Mouse (Mus musculus): Measurements from ENCODE around the gene Faah. TPM values are rescaled to one million over a fixed set of nuclear protein-coding genes. Genes with fewer than 3 reads are reported as not detected.

Faah gene
- polyA plus RNA-seq, 1 experiment from 2014 or later = 0.58 TPM

DNA sequence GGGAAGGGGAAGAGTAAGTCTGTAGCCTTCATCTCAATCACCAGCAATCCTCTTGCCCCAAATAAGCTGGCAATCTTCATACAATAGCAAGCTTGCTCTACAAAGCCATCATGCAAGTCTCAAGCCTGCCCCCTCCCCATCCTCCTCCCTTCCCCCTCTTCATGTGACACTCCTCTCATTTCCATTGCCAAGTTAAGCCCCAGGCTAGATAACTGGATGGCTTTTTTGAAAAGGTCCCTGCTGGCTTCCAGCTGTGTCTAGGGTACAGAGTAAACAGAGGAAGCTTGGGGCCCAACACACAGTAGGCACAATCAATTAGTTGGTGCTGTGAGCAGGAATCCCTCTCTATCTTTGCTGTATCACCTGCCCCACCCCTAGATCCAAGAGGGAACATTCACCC lies 58.2 kb downstream of the Faah start:
- no peak for DNase-seq (ENCODE audit: low spot score)
- Histone ChIP-seq H3K4me1 (peaks cover 34% of the 10 kb centered on the region), H3K9me3 (replicated peaks) (no peaks in the 10 kb centered on the region), H3K4me3 (no peak overlapping the region), H3K27me3 (ENCODE audit: low read depth, poor library complexity, severe bottlenecking) (peaks cover 100% of the 10 kb centered on the region), H3K27ac (no peak overlapping the region), H3K36me3 (no peaks in the 10 kb centered on the region)

DNA sequence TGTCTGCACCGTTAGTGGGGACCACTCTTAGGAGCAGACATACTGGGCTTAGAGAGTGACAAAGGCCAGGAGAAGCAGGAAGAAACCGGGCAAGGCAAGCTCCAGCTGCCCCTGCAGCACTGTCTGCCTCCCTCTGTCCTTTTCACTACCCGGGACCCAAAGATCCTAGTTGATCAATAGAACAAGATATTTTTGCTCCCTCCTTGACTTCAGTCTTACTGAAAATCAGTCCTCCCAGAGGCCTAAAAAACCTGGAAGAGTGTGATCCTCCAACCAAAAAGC lies 62.3 kb downstream of the Faah start:
- peak overlapping the region; percentile 3; the same call in 1 of the 2 replicates for H3K4me3 ChIP-seq
- H3K9me3 ChIP-seq (replicated peaks) = no peaks in the 10 kb centered on the region
- H3K4me1 ChIP-seq = peaks cover 7% of the 10 kb centered on the region
- no peak for DNase-seq (ENCODE audit: low spot score)
- H3K27ac ChIP-seq = no peak overlapping the region
- no peaks in the 10 kb centered on the region for H3K36me3 ChIP-seq
- WGBS = 9% methylated on average over 3 of the region's 3 CpGs
- H3K27me3 ChIP-seq (ENCODE audit: low read depth, poor library complexity, severe bottlenecking) = peaks cover 100% of the 10 kb centered on the region

DNA sequence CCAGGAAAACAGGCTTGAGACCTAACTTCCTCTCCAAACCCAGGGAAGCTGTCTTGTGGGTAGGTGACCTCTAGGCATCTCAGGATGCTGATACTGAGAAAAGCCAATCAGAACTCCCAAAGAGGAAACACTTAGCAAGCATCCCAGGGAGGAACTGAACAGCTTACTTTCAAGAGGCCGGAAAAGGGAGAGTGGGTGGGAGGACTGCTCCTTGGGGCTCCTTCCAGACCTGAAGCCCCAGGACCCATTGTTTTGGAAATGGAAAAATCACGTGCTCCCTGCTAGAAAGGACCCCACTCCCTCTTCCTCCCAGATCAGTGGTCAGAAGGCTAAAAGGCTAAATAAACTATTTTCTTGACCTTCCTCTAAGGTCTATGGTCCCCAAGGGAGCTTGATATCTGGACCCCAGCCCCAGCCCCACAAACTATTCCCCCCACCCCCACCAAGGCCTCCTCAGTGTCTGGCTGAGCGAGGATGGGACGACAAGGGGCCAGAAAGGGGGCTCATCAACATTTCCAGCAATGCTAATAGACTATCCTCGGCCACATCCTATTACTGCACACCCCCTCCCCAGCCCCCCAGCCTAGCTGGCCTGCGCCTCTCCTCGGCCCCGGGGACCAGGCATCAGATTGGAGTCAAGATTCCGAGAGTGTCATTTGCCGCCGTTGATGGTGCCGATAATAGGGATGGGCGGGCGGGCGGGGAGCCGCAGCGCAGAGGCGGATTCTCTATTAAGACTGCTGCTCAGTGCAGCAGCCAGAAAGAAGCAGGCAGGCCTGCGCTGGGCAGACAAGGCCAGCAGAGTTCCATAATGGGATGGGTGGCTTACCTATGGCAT lies 62.9 kb downstream of the Faah start:
- H3K4me1 ChIP-seq = peaks cover 7% of the 10 kb centered on the region
- H3K4me3 ChIP-seq = peak overlapping the region; percentile 3; the same call in 1 of the 2 replicates
- H3K9me3 ChIP-seq (replicated peaks) = no peaks in the 10 kb centered on the region
- no peak overlapping the region for H3K27ac ChIP-seq
- WGBS = 3% methylated on average over 19 of the region's 19 CpGs
- peaks cover 100% of the 10 kb centered on the region for H3K27me3 ChIP-seq (ENCODE audit: low read depth, poor library complexity, severe bottlenecking)
- H3K36me3 ChIP-seq = no peaks in the 10 kb centered on the region
- no peak for DNase-seq (ENCODE audit: low spot score)

DNA sequence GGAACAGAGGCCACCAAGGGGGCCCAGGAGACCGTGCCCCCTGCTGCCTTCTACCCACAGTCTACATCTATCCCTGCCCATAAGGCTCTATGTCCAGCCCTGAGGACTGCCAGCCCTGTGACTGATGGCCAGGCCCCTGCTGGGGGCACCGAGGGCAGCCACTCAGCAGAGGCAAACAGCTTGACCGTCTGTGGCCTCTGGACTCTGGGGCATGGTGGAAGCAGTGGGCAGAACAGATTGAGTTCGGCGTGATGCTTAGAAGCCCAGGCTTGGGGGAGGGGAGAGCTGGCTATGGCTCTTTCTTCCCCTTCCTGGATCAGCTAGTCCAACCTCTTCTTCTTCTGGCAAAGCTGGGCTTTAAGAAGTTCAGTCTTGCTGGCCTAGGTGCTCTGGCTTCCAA lies 64.2 kb downstream of the Faah start:
- H3K27ac ChIP-seq = no peak overlapping the region

DNA sequence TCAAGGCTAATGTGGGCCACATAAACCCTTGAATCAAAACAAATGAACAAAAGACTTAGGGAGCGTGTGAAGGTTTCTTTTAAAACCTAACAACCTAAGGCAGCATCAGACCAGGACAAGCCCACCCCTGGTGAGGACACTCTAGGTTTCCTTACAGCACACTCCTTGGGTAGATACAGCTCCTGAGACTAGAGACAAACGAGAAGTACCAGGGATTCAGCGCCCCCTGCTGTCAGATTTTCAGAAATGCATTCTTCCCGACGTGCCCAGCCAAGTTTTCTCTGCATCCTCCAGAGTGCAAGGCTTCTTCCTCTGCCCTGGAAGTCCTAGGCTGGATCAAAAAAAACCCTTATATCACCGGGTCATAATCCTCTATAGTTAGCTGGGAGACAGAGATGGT lies 65.0 kb downstream of the Faah start:
- Histone ChIP-seq H3K27ac (no peak overlapping the region), H3K27me3 (ENCODE audit: low read depth, poor library complexity, severe bottlenecking) (peaks cover 100% of the 10 kb centered on the region), H3K36me3 (no peaks in the 10 kb centered on the region), H3K4me3 (no peak overlapping the region), H3K9me3 (replicated peaks) (no peaks in the 10 kb centered on the region), H3K4me1 (peaks cover 7% of the 10 kb centered on the region)
- 14% methylated on average over 6 of the region's 6 CpGs for WGBS
- DNase-seq (ENCODE audit: low spot score) = peak; percentile 78

More for the DNA sequence above, 64.2 kb downstream of the Faah start:
- no peaks in the 10 kb centered on the region for H3K36me3 ChIP-seq
- H3K9me3 ChIP-seq (replicated peaks) = no peaks in the 10 kb centered on the region
- peaks cover 7% of the 10 kb centered on the region for H3K4me1 ChIP-seq
- WGBS = 39% methylated on average over 5 of the region's 5 CpGs
- no peak for DNase-seq (ENCODE audit: low spot score)
- no peak overlapping the region for H3K4me3 ChIP-seq
- H3K27me3 ChIP-seq (ENCODE audit: low read depth, poor library complexity, severe bottlenecking) = peaks cover 100% of the 10 kb centered on the region

DNA sequence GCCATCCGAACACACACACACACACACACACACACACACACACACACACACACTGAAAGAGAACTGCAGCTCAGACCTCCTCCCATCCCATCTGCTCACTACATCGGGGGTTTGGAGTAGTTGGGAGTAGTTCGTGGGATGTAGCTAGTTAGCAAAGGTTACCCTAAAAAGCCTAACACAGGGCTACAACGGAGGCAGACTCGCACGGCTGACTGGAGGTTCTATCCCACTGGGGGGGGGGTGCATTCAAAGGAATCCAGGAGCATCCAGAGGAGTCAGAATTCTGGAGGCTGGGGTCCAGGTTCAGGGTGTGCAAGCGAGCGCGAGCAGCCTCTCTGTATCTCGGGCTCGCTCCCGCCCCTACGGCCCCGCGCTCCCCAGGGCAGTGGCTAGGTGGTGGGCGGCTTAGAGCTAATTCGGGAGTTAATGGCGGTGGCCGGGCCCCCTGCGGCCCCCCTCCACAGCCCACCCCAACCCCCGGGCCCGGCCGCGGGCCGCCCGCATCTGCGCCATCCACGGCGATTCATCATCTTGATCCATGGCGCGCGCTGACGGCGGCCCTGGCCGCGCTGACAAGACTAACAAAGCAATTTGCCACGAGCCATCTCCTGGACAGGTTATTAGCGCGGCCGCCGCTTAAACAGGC lies 73.9 kb downstream of the Faah start:
- peaks cover 100% of the 10 kb centered on the region for H3K27me3 ChIP-seq (ENCODE audit: low read depth, poor library complexity, severe bottlenecking)
- no peak overlapping the region for H3K27ac ChIP-seq
- H3K36me3 ChIP-seq = no peaks in the 10 kb centered on the region
- H3K4me3 ChIP-seq = peak overlapping the region; percentile 35
- WGBS = under 1% methylated on average over 41 of the region's 41 CpGs
- H3K9me3 ChIP-seq (replicated peaks) = no peaks in the 10 kb centered on the region
- no peak for DNase-seq (ENCODE audit: low spot score)
- peaks cover 26% of the 10 kb centered on the region for H3K4me1 ChIP-seq

DNA sequence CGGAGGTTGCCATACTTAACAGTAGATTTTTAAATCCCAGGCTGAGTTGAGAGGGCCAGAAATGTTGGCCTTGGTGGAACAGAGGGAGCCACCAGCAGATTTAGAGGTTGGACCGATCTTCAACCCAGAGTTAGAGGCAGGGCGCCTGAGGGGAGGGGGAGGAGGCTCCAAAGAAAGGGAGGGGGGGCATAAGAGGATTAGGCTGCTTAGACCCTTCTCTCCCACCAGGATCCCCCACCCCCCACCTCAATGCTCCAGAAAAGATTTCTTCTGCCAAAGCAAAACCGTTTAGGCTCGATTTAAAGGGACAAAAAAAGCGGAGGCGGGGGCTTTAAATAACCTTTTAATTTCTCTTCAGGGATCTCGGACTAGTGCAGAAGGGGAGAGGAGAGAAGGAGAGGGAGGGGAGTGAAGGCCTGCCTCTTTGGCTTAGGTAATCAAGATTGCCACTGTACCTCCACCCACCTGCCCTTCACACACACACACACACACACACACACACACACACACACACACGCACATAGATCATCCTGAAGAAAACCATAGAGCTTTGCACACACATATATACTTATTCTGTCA lies 76.4 kb downstream of the Faah start:
- Histone ChIP-seq H3K27ac (no peak overlapping the region), H3K27me3 (ENCODE audit: low read depth, poor library complexity, severe bottlenecking) (peaks cover 100% of the 10 kb centered on the region), H3K9me3 (replicated peaks) (no peaks in the 10 kb centered on the region), H3K4me1 (peaks cover 39% of the 10 kb centered on the region), H3K36me3 (no peaks in the 10 kb centered on the region), H3K4me3 (no peak overlapping the region)
- 6% methylated on average over 9 of the region's 9 CpGs for WGBS
- no peak for DNase-seq (ENCODE audit: low spot score)

DNA sequence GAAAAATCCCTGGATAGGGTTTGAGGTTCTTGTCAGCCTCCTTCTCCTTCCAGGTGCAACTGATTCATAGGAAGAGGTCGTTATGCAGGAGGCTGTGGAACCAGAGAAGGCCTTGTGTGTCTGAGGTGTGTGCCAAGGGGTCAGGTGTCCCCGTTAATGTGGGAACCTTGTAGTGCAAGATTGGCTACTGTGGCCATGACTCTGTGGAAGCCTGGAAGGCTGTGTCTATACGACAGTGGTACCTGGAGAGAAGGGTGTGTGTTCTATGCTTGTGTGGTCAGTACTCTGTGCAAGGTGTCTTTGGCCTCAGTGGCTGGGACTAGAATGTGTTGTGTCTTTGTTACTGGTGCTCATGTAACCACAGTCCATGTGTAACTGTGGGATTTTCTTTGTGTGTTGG lies 77.0 kb downstream of the Faah start:
- Histone ChIP-seq H3K36me3 (no peaks in the 10 kb centered on the region), H3K4me1 (peaks cover 45% of the 10 kb centered on the region), H3K27ac (no peak overlapping the region), H3K9me3 (replicated peaks) (no peaks in the 10 kb centered on the region), H3K4me3 (no peak overlapping the region), H3K27me3 (ENCODE audit: low read depth, poor library complexity, severe bottlenecking) (peaks cover 100% of the 10 kb centered on the region)
- DNase-seq (ENCODE audit: low spot score) = no peak
- WGBS = 6% methylated on average over 3 of the region's 3 CpGs

DNA sequence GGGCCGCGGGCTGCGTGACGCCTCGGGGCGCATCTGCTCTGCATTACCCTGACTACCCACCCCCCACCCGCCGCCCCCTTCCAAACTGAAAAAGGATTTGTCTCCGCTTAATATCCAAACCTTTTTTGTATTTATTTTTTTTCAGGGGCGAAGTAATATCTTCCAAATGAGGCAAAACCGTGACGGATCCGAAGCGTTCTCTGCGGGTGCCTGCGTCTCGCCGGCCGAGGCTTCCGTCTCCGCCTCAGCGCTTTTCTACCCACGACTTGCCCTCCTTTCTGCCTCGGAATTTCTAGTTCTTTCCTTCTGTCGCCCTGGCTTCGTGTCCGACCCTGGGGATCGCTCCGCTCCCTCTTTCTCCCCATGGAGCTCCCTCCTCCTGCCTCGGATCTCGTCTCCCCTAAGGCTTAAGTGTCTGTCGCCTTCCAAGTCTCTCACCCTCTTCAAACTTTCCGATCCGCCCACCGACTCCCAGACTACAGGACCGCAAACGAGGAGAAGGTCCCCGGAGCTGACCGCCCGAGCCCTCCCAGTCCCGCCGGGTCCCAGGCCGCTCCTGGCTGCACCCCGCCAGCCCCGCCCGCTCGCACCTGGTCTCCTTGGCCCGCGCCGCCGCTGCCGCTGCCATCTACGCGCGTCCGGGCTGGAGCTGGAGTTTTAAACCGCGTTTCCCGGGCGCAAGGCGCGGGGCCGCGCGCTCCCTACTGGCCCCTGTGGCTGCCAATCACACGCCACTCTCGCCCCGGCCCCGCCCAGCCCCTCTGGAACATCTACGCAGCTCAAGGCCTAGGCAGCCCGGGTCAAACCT lies 78.2 kb downstream of the Faah start, which contains the start of gene Dmbx1:
Gene Dmbx1, minus strand, starts transcription at position 632 of the 808 bp plus-strand sequence.
- peak; percentile 80 for DNase-seq (ENCODE audit: low spot score)
- H3K4me3 ChIP-seq = peak within 1 kb of the TSS; percentile 56
- H3K4me1 ChIP-seq = peaks cover 53% of the 10 kb centered on the region
- under 1% methylated on average over 71 of the region's 71 CpGs for WGBS
- no peaks in the 10 kb centered on the region for H3K36me3 ChIP-seq
- H3K27me3 ChIP-seq (ENCODE audit: low read depth, poor library complexity, severe bottlenecking) = peaks cover 100% of the 10 kb centered on the region
- no peaks in the 10 kb centered on the region for H3K9me3 ChIP-seq (replicated peaks)
- H3K27ac ChIP-seq = peak within 1 kb of the TSS; percentile 46; the same call in 1 of the 2 replicates

DNA sequence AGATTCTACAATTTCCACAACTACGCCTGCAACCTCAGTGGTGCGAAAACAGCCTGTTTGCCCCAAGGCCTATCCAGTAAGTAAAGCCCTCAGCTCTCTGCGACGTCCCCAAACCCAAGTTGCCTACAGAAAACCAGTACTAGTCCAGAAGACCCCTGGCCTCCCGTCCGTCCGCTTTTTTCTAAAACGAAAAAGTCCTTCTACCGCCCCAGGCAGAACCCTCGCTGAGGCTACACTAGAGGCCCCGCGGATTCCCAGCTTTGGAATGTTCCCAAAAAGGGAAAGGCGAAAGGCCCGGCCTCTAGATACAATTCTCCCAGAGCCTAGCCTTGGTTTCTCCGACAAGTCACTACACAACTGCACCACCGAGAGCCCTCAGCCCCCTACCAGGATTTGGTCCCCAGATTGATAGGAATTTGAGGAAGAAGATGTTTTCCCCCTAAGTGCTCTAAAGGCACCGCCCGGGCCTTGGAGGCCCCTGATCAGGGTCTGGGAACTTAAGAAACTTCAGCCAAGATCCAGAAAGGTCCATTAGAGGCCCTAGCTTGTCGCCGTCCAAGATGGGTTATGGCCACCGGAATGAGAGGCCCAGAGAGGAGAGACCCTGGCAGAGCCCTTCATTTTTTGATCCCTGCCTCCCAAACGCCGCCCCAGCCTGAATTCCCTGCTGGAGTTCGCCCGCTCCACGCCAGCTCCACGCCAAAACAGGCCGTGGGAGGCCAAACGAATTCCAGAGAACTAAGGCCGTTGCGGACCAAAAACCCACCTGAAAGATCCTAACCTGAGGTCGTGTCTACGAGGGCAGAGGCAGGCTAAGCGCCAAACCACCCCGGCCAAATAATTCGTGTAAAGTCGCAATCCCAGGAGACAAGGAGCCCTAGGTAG lies 79.2 kb downstream of the Faah start:
- Histone ChIP-seq H3K9me3 (replicated peaks) (no peaks in the 10 kb centered on the region), H3K4me1 (peaks cover 46% of the 10 kb centered on the region), H3K27ac (no peak overlapping the region), H3K27me3 (ENCODE audit: low read depth, poor library complexity, severe bottlenecking) (peaks cover 100% of the 10 kb centered on the region), H3K4me3 (peak overlapping the region; percentile 56), H3K36me3 (no peaks in the 10 kb centered on the region)
- under 1% methylated on average over 37 of the region's 37 CpGs for whole genome bisulfite sequencing
- DNase-seq (ENCODE audit: low spot score) = peak; percentile 74

DNA sequence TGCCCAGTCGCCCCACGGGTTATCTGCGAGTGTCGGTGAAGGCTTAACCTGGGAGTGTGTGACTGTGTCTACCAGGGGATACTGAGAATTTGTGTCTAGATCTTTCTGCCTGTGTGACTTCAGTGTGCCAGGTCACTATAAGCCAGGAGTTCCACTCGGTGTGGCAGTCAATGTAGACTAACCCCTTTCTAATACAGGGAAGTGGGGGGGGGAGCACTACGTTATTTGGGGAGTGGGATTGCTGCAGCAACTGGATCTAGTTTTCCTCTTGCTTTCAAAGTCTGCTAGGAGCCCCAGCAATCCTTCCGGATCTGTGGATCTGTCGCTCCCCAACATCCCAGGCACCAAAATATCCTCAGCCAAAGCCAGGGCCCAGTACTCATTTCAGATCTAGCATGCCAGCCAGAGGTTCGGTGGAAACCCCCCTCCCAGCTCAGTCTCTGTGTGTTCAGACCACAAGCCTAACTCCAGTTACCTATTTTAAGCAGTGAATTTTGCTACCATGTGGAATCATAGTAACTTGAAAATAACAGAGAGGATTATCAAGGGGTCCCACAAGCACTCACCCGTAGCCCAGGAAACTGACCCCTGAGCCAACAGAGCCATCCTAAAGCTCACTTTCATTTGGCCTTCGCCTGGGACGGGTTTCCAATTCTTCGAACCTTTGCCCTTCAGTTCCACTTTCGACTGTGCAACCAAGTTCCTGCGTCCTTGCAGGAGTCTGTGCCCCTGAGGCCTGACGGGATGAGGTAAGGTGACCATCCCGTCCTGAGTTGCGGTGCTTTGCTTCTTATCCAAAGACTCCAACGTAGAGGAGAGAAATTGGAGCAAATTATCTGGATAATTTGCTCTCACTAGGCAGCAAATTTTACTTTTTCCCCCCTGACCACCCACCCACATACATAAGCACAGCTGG lies 80.4 kb downstream of the Faah start:
- H3K4me1 ChIP-seq = peaks cover 45% of the 10 kb centered on the region
- H3K27ac ChIP-seq = no peak overlapping the region
- peak overlapping the region; percentile 18 for H3K4me3 ChIP-seq
- 2% methylated on average over 19 of the region's 19 CpGs for WGBS
- peaks cover 100% of the 10 kb centered on the region for H3K27me3 ChIP-seq (ENCODE audit: low read depth, poor library complexity, severe bottlenecking)
- no peak for DNase-seq (ENCODE audit: low spot score)
- H3K9me3 ChIP-seq (replicated peaks) = no peaks in the 10 kb centered on the region
- no peaks in the 10 kb centered on the region for H3K36me3 ChIP-seq
